Mouse (Mus musculus): ENCODE measurements at regions not wholly inside any gene's neighbourhood (a gene's known extent, or its start where the extent isn't known, plus 50 kb on each side); places are given as distances from the start of the nearest gene placed in this dataset.

- TF ChIP-seq CTCF (IDR thresholded peaks at IDR 0.05; ENCODE audit: low read depth), result no peak
- no peak for TF ChIP-seq EP300 (optimal IDR thresholded peaks at IDR 0.05)
These were observed 489.7 kb downstream of the Gm9008 start for GRCm38 (mm10) chr6:76007783-76008406.
